Mouse (Mus musculus) liver, postnatal 0 days (tissue): ENCODE measurements at regions not wholly inside any gene's neighbourhood (a gene's known extent, or its start where the extent isn't known, plus 50 kb on each side); places are given as distances from the start of the nearest gene placed in this dataset.

Experiments used
- CTCF ChIP-seq: sonication (generic); IDR thresholded peaks from 2 replicates; pipeline ENCODE4 v1.5.1; 2016; ENCODE audit warnings: antibody characterized with exemption, low read depth
- EP300 ChIP-seq: IDR thresholded peaks from 2 replicates; pipeline ENCODE4 v1.6.1; 2016; ENCODE audit warnings: antibody characterized with exemption, low read depth, mild to moderate bottlenecking

- TF ChIP-seq CTCF, result no peak
- no peak for TF ChIP-seq EP300
These were observed 144.3 kb downstream of the Kif26a start for GRCm38 (mm10) chr12:112290299-112290698.
